Mouse (Mus musculus): ENCODE measurements at regions not wholly inside any gene's neighbourhood (a gene's known extent, or its start where the extent isn't known, plus 50 kb on each side); places are given as distances from the start of the nearest gene placed in this dataset.

GRCm38 (mm10) chr9:116331406-116331805, 156.2 kb upstream of the Tgfbr2 start:
- no peak for TF ChIP-seq CTCF (IDR thresholded peaks at IDR 0.05; ENCODE audit: borderline replicate concordance, extremely low read depth, insufficient read depth, insufficient read length)
- TF ChIP-seq POLR2A (IDR thresholded peaks at IDR 0.05; ENCODE audit: borderline replicate concordance, extremely low read depth, insufficient read depth, insufficient read length, poor library complexity, severe bottlenecking) = no peak

All from brain, embryonic 14.5 days (tissue).